Mouse (Mus musculus) kidney, adult 2 months (tissue): ENCODE measurements around the gene Bcas1.

Experiments
- CTCF ChIP-seq: fragments of 200-500 bp; conservative IDR thresholded peaks from 2 replicates; pipeline ENCODE4 v1.5.1; 2011; ENCODE audit warnings: low read depth, mild to moderate bottlenecking, control low read depth, low read length, moderate library complexity, mixed read lengths; ENCODE audit not compliant: insufficient read depth, insufficient read length
- POLR2A ChIP-seq: fragments of 200-500 bp; IDR thresholded peaks from one replicate; pipeline ENCODE4 v1.6.1; 2011; ENCODE audit warnings: low read depth, low read length, control low read depth

DNA sequence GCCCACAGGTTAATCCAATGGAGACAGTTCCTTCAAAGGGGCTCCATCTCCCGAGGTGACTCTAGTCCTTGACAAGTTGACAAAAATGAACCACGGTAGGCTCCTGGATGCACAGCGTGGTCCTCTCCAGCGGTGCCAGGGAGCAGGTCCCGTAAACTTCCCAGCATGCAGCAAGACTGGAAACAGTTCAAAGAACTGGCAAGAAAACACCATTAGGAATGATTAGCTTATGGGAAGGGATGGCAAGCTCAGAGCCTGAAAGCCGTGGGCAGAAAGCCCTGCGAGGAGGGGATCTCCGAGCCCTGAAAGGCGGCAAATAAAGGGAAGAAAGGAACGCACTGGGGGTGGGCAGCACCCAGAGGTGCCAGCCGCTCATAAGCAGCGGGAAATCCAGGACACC lies 122.9 kb downstream of the Bcas1 start:
- TF ChIP-seq CTCF (no peak), POLR2A (no peak)
